Mouse (Mus musculus) limb, embryonic 10.5 days (tissue): ENCODE results near the gene Sec24b. TPM values are rescaled to one million over a fixed set of nuclear protein-coding genes. Genes with fewer than 3 reads are reported as not detected.

Source experiments
- DNase-seq: peaks from one replicate; pipeline ENCODE4 v3.0.0-alpha.2; 2017; ENCODE audit warnings: low spot score
- H3K27ac ChIP-seq: fragments of 300-500 bp; sonication (generic); 2 replicates; pipeline ENCODE4 v1.5.1; 2016; ENCODE audit warnings: mild to moderate bottlenecking
- H3K27me3 ChIP-seq: fragments of 300-500 bp; sonication (generic); 2 replicates; pipeline ENCODE4 v1.6.1; 2016; ENCODE audit warnings: low read depth, mild to moderate bottlenecking; ENCODE audit not compliant: poor library complexity, severe bottlenecking
- H3K36me3 ChIP-seq: fragments of 300-500 bp; sonication (generic); 2 replicates; pipeline ENCODE4 v1.6.1; 2016; ENCODE audit warnings: mild to moderate bottlenecking, moderate library complexity
- H3K4me1 ChIP-seq: fragments of 300-500 bp; sonication (generic); 2 replicates; pipeline ENCODE4 v1.6.1; 2016
- H3K4me3 ChIP-seq: fragments of 300-500 bp; sonication (generic); 2 replicates; pipeline ENCODE4 v1.5.1; 2016; ENCODE audit warnings: mild to moderate bottlenecking, moderate library complexity
- H3K9me3 ChIP-seq: fragments of 300-500 bp; sonication (generic); replicated peaks from 2 replicates; pipeline ENCODE4 v1.6.1; 2016; ENCODE audit warnings: mild to moderate bottlenecking
- WGBS: fragments of 180-500 bp; shearing (Covaris S2); methylation state at CpG from one replicate; pipeline ENCODE4 v1.1.7; 2016; 5-methylcytosine and 5-hydroxymethylcytosine counted together
- polyA plus RNA-seq: library from polyadenylated mRNA; unstranded; fragments of >200 nt; fragmentation: Nextera tagmentation; extraction: Ambion mirVana; gene quantifications from 2 replicates; pipeline ENCODE4 v1.2.1, GENCODE M21; 2016

Sec24b gene
- polyA plus RNA-seq, 1 experiment from 2014 or later: 37.8 TPM

DNA sequence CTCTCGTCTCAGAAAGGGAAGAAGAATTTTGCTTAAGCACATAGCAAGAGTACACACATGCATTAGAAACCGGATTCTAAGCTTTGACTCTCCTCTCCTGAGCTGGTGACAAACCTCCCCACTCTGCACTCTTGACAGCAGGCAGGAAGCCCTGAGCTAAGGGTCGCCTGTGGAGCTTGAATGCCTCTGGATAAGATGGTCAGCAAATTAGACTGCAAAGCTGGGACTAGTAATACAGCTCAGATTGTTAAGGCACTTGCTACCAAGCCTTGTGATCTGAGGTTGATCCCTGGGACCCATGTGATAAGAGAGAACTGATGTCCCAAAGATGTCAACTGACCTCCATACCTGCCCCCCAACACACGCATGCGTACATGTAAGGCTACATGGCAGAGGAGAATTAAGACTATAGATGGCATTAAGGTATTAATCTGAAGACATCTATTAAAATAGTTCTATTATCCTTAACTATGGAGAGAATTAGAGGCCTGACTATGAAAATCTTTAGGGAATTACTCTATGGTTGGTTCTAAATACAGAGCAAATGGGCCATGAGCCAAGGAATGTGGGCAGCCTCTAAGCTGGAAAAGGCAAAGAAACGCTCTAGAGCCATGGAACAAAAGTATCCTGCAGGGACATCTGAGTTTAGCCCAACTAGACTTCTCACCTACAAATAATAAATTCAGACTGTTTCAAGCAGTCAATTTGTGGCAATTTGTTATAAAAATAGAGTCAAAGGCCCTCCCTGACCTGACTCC lies 8.6 kb downstream of the Sec24b start:
- Histone ChIP-seq H3K27ac (no peak overlapping the region), H3K36me3 (peaks cover 45% of the 10 kb centered on the region), H3K4me1 (peaks cover 20% of the 10 kb centered on the region), H3K27me3 (no peaks in the 10 kb centered on the region), H3K9me3 (no peaks in the 10 kb centered on the region), H3K4me3 (no peak overlapping the region)
- 84% methylated on average over 6 of the region's 6 CpGs for WGBS
- DNase-seq: no peak

DNA sequence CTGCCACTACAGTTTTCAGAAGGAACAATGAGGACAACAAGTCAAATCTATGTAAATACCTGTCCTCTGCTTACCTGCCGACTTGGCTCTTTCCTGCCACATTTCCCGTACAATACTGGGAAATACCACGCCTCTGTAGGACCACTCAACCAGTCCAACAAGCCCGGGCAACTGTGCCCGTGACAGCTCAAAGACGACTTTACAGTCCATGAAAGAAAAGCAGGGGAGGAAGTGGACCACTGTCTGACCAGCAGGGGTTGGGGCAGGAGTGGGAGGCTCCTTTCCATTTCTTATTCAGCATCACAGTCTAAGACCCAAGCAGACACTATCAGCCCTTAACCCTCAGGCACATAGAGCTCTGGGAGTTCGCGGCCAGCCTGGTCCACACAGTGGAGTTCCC lies 9.2 kb downstream of the Sec24b start:
- no peaks in the 10 kb centered on the region for H3K27me3 ChIP-seq
- no peaks in the 10 kb centered on the region for H3K9me3 ChIP-seq
- H3K4me1 ChIP-seq: peaks cover 20% of the 10 kb centered on the region
- no peak overlapping the region for H3K4me3 ChIP-seq
- no peak overlapping the region for H3K27ac ChIP-seq
- H3K36me3 ChIP-seq: peaks cover 42% of the 10 kb centered on the region
- DNase-seq: no peak
- WGBS: 88% methylated on average over 8 of the region's 8 CpGs

DNA sequence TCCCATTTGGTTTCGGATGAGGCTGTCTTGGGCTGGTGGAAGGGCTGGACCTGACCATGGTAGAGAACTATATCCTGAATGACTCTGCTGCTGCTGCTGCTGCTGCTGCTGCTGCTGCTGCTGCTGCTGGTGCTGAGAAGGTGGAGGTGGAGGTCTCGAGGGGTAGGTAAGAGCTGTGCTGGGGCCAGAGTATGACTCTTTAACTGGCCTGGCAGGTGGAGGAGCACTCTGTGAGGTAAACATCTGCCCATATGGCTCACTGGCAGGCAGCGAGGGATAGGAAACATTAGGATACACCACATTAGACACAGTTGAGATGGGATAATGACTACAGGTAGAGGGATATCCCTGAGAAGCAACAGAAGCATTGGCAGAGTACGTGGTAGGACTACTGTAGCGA lies 20.6 kb downstream of the Sec24b start:
- Histone ChIP-seq H3K4me1 (no peaks in the 10 kb centered on the region), H3K9me3 (peaks cover 5% of the 10 kb centered on the region; the same call in 1 of the 2 replicates), H3K27ac (no peak overlapping the region), H3K36me3 (peaks cover 88% of the 10 kb centered on the region), H3K4me3 (no peak overlapping the region), H3K27me3 (no peaks in the 10 kb centered on the region)
- WGBS: 94% methylated on average over 5 of the region's 5 CpGs
- no peak for DNase-seq

DNA sequence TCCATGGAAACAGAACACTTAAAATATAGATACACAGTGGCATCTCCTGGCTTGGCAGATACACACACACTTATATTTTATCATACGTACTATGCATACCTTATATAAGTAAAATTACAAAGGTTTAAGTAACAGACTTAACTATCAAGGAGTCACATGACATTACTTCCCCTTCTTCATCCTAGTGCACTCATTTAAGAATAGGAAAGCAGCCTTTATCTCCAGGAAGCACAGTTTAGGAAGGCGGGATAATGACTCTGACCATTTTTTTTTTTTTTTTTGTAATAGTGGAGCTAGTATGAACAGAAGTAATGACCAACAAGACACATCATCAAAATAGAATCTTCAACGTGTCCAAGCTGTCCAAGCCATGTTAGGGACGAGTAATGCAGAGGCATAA lies 21.3 kb downstream of the Sec24b start:
- 91% methylated on average over 4 of the region's 4 CpGs for WGBS
- H3K27me3 ChIP-seq: no peaks in the 10 kb centered on the region
- peaks cover 89% of the 10 kb centered on the region for H3K36me3 ChIP-seq
- H3K4me3 ChIP-seq: no peak overlapping the region
- 0 out of 2 replicates have a peak, but pooled peaks cover 4% of the 10 kb centered on the region for H3K4me1 ChIP-seq
- peaks cover 5% of the 10 kb centered on the region; the same call in 1 of the 2 replicates for H3K9me3 ChIP-seq
- DNase-seq: no peak
- H3K27ac ChIP-seq: no peak overlapping the region

DNA sequence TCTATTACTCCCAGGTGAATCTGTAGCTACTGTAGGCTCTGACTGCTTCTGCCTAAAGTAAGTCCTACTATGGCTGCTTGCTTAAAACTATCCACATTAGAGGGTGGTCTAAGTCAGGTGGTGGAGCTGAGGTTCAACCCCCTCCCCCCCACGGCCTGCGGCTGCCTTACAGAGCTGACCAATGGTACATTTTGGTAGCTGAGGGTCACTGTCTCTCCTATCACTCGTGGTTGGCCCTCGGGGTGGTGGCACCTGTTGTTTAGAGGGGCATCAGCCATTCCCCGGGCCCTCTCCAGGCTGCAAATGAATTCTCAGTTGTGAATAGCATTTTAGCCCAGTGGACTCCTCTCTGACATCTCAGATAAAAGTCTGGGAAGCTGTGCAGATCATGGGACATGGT lies 32.6 kb downstream of the Sec24b start:
- Histone ChIP-seq H3K4me1 (no peaks in the 10 kb centered on the region), H3K36me3 (peaks cover 99% of the 10 kb centered on the region), H3K4me3 (no peak overlapping the region), H3K27me3 (no peaks in the 10 kb centered on the region), H3K9me3 (no peaks in the 10 kb centered on the region), H3K27ac (no peak overlapping the region)
- 95% methylated on average over 5 of the region's 5 CpGs for WGBS
- DNase-seq: no peak

DNA sequence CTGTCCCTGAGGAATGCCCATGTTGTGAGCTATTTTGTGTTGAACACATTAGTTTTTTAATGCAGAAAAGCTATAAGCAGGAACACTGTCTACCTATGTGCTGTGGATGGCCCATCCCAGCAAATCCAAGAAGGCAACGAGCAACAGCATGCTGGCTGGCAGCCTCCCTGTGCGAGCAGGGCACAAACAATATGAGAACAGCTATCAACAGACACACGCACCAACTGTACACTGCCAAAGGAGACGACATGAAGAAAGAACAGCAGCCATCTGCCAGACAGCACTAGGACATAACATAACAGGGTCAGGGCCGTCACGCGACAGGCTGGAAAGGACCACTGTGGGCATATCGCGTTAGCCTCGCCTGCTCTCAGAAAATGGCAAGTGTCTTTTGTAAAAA lies 35.2 kb downstream of the Sec24b start:
- 95% methylated on average over 10 of the region's 10 CpGs for WGBS
- peaks cover 86% of the 10 kb centered on the region for H3K36me3 ChIP-seq

DNA sequence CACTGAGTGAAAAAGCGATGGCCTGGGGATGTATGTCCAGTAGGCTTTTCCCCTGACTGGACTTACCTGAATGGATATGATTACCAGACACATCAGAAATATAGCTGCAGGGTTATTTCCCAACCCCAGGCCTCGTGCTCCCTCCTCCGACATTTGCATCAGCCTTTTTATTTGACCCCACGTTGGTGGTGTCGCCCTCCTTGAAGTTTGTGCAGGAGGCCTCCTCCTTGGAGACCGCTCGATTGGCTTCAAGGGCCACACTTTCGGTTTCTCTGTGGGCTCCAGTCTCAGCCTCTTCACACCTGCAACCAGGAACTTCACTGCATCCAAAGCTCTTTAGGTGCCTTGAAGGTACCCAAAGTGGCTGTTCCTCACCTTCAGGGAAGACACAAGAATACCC lies 35.8 kb downstream of the Sec24b start:
- H3K27ac ChIP-seq: no peak overlapping the region
- H3K9me3 ChIP-seq: no peaks in the 10 kb centered on the region
- peaks cover 84% of the 10 kb centered on the region for H3K36me3 ChIP-seq
- no peak overlapping the region for H3K4me3 ChIP-seq
- H3K4me1 ChIP-seq: no peaks in the 10 kb centered on the region
- 92% methylated on average over 8 of the region's 8 CpGs for WGBS
- DNase-seq: no peak
- no peaks in the 10 kb centered on the region for H3K27me3 ChIP-seq

More for the DNA sequence above, 35.2 kb downstream of the Sec24b start:
- H3K27ac ChIP-seq: no peak overlapping the region
- DNase-seq: no peak
- no peak overlapping the region for H3K4me3 ChIP-seq
- H3K4me1 ChIP-seq: no peaks in the 10 kb centered on the region
- H3K9me3 ChIP-seq: no peaks in the 10 kb centered on the region
- H3K27me3 ChIP-seq: no peaks in the 10 kb centered on the region

DNA sequence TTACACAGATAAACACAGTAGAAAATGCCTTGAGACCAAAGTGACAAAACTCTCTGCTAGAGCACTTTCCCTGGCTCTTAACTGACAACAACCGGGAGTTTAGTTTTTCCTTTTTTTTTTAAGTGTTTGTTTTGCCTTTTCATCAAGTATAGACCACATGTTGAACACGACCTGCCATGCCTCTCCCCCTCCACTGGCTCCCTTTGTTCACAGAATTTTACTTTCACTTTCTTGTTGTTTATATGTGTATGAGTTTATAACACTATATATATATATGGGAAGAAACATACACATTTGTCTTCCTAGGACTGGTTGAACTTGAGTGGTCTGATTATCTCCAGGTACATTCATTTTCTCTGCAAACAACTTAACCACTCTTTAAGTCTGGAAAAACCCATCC lies 48.4 kb downstream of the Sec24b start:
- Histone ChIP-seq H3K9me3 (no peaks in the 10 kb centered on the region), H3K4me1 (no peaks in the 10 kb centered on the region), H3K27me3 (no peaks in the 10 kb centered on the region), H3K36me3 (peaks cover 72% of the 10 kb centered on the region), H3K27ac (no peak overlapping the region), H3K4me3 (no peak overlapping the region)
- no peak for DNase-seq
- WGBS: 88% methylated on average over 2 of the region's 2 CpGs

DNA sequence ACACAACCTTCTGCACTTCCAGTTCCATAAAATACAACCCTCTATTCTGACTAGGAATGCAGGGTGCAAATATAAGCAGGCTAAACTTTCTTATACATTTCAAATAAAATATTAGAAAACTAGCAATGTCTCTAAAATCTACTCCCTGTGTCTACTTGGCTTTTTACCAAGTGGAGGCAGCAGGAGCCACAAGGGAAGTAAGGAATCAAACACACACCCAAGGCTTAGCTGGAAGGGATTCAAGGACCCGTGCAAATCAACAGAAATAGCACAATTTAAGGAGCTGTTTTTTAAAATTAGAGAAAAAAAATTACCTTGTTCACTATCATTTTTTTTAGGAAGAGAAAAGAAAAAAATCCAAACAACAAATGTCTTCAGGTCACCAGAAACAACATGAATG lies 50.1 kb downstream of the Sec24b start:
- H3K9me3 ChIP-seq: no peaks in the 10 kb centered on the region
- WGBS: 87% methylated on average over 1 of the region's 1 CpGs
- H3K27ac ChIP-seq: no peak overlapping the region
- H3K4me1 ChIP-seq: no peaks in the 10 kb centered on the region
- no peaks in the 10 kb centered on the region for H3K27me3 ChIP-seq
- DNase-seq: no peak
- peaks cover 77% of the 10 kb centered on the region for H3K36me3 ChIP-seq
- H3K4me3 ChIP-seq: no peak overlapping the region

DNA sequence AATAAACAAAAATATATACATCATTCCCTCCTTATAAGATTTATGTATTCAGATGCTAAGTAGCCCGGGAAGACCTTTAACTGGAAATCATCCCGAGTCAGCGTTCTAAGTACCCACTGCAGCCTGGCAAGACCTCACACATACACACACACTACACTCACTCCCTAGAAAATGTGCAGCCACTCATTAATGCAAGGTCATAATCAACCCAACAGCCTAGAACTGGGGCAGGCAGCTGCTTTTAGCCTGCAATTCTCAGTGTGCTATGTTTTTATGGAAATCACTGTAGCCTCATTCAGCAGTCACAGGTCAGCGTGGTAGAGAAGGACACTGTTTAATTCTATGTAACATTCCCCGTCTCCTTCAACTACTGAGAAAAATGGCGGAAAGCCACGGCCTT lies 55.2 kb downstream of the Sec24b start:
- no peak overlapping the region for H3K4me3 ChIP-seq
- H3K36me3 ChIP-seq: peaks cover 93% of the 10 kb centered on the region

DNA sequence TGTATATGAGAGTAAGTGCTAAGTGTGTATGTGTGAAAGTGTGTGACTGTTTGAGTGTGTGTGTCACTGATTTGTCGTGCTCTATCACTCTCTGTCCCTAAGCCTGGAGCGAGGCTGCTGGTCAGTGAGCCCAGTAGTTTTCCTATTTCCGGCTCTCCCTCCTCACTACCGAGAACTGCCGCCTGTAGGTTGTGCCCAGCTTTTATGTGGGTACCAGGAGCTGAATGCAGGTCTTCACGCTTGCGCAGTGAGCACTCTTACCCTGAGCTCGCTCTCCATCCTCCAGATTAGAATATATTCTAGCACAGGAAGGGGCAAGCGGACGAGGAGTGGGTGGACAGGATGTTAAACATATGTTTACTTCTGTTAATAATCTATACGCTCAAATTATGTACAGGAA lies 60.4 kb downstream of the Sec24b start:
- 94% methylated on average over 11 of the region's 11 CpGs for WGBS
- peaks cover 97% of the 10 kb centered on the region for H3K36me3 ChIP-seq
- H3K27ac ChIP-seq: no peak overlapping the region
- H3K27me3 ChIP-seq: no peaks in the 10 kb centered on the region
- no peaks in the 10 kb centered on the region; the same call in 1 of the 2 replicates for H3K4me1 ChIP-seq
- no peak overlapping the region for H3K4me3 ChIP-seq
- no peaks in the 10 kb centered on the region for H3K9me3 ChIP-seq
- DNase-seq: no peak

More for the DNA sequence above, 55.2 kb downstream of the Sec24b start:
- Histone ChIP-seq H3K4me1 (no peaks in the 10 kb centered on the region; the same call in 1 of the 2 replicates), H3K27ac (no peak overlapping the region), H3K9me3 (no peaks in the 10 kb centered on the region), H3K27me3 (no peaks in the 10 kb centered on the region)
- DNase-seq: no peak
- WGBS: 91% methylated on average over 7 of the region's 7 CpGs

DNA sequence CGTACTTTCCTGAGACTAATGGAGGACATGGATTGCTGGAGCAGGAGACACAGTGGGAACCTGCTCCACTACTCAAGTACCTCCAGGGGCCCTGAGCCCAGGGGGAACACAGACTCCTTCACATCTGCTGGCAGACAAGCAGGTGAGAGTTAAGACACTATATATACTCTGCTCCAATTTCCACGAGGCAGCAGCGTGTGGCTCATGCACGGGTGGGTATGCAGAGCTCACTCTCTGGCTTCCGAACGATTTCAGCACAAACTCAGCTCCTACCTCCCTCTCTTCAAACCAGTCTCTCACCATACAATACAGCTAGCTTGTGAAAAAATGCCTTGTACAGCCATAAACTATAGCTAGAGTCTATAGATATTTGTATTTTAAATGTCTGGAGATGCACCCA lies 62.8 kb downstream of the Sec24b start:
- Histone ChIP-seq H3K36me3 (peaks cover 97% of the 10 kb centered on the region), H3K4me3 (no peak overlapping the region), H3K9me3 (no peaks in the 10 kb centered on the region), H3K4me1 (no peaks in the 10 kb centered on the region), H3K27ac (no peak overlapping the region), H3K27me3 (no peaks in the 10 kb centered on the region)
- 94% methylated on average over 6 of the region's 6 CpGs for WGBS
- no peak for DNase-seq

DNA sequence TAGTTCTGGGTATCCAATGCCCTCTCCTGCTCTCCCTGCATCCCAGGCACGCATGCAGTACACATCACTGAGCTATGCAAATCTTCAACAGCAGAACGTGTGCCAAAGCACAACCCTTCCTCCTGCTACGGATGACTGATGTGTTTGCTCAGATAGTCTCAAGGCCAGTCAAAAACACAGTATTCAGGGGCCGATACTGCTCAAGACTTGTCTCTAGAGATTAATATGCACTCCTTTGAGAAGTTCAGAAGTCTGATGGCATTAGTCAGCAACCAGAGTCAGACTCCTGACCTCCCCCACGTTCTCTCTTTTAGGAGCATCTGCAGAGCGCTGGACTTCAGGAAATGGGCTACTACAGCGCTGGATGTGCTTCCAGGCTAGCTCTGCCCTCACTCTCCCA lies 63.4 kb downstream of the Sec24b start:
- 89% methylated on average over 7 of the region's 7 CpGs for WGBS
- peaks cover 97% of the 10 kb centered on the region for H3K36me3 ChIP-seq
- H3K27ac ChIP-seq: no peak overlapping the region
- no peaks in the 10 kb centered on the region for H3K4me1 ChIP-seq
- no peak for DNase-seq
- H3K27me3 ChIP-seq: no peaks in the 10 kb centered on the region
- no peaks in the 10 kb centered on the region for H3K9me3 ChIP-seq
- H3K4me3 ChIP-seq: no peak overlapping the region

DNA sequence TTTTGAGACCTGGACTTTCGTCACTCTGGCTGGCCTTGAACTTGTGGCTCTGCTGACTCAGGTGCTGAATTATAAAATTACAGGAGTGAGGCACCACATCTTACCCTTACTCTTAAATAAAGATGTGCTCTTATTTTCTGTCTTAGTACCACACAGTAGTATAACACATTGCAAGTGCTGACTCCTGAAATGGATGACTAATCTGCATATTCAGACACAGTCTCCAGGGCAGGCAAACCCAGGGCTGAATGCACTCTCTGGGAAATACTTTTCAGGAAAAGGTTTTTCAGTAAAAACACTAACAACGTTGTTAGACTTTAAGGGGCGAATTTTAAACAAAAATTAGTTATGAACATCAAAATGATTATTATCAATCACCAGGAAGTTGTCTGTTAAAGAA lies 64.0 kb downstream of the Sec24b start:
- Histone ChIP-seq H3K36me3 (peaks cover 97% of the 10 kb centered on the region), H3K9me3 (no peaks in the 10 kb centered on the region), H3K27ac (no peak overlapping the region), H3K4me3 (no peak overlapping the region), H3K27me3 (no peaks in the 10 kb centered on the region), H3K4me1 (no peaks in the 10 kb centered on the region)
- 91% methylated on average over 3 of the region's 3 CpGs for WGBS
- DNase-seq: no peak
